Mouse (Mus musculus) stomach, postnatal 0 days (tissue): ENCODE data around the gene Cbln4.

Experiments used
- CTCF ChIP-seq: IDR thresholded peaks from 2 replicates; pipeline ENCODE4 v1.5.1; 2016; ENCODE audit warnings: antibody characterized with exemption, low read depth, mild to moderate bottlenecking, moderate library complexity
- EP300 ChIP-seq: optimal IDR thresholded peaks from 2 replicates; pipeline ENCODE3; 2016; ENCODE audit warnings: antibody characterized with exemption

GRCm38 (mm10) chr2:171994240-171994639 lies 49.0 kb downstream of the Cbln4 start:
- no peak for TF ChIP-seq CTCF
- no peak for TF ChIP-seq EP300
